In genomic region chr9:8003301-8004271, GRCm38 (mm10) we compare ENCODE assay signal across 8 mouse cellular contexts. TPM values are rescaled to one million over a fixed set of nuclear protein-coding genes. Genes with fewer than 3 reads are reported as not detected.
A peak's percentile ranks its signal among the peaks of the same experiment; 100 is the strongest.
DNase-seq lines count a peak whose midpoint lies in the region; ATAC-seq and TF ChIP-seq lines count a peak whose summit lies in the region.

No protein-coding gene starts in this region.

- peaks cover 23% of the 10 kb centered on the region for H3K9me3 ChIP-seq in megakaryocyte, embryonic 14.5 days
- H3K9me3 ChIP-seq in embryonic facial prominence, embryonic 10.5 days, result no peaks in the 10 kb centered on the region
- no peaks in the 10 kb centered on the region for H3K9me3 ChIP-seq in limb, embryonic 14.5 days (ENCODE audit: control insufficient read depth, low read length)
- no peaks in the 10 kb centered on the region for H3K9me3 ChIP-seq in midbrain, embryonic 16.5 days (replicated peaks; ENCODE audit: control insufficient read depth, low read length, poor library complexity, severe bottlenecking)

- peak overlapping the region; percentile 97 for H3K27ac ChIP-seq in embryonic facial prominence, embryonic 10.5 days (replicated peaks)
- peak overlapping the region; percentile 99 for H3K27ac ChIP-seq in limb, embryonic 14.5 days (replicated peaks; ENCODE audit: low read depth, low read length)
- H3K27ac ChIP-seq in midbrain, embryonic 16.5 days (ENCODE audit: low read length), result peak overlapping the region; percentile 76

- WGBS in embryonic facial prominence, embryonic 10.5 days, result 1% methylated on average over 82 of the region's 82 CpGs
- WGBS in limb, embryonic 14.5 days, result under 1% methylated on average over 53 of the region's 82 CpGs
- WGBS in midbrain, embryonic 16.5 days, result under 1% methylated on average over 81 of the region's 82 CpGs

- no peak for TF ChIP-seq POLR2A in limb, embryonic 14.5 days (IDR thresholded peaks at IDR 0.05; ENCODE audit: borderline replicate concordance, extremely low read depth, insufficient read depth, insufficient read length)

- no peak for ATAC-seq in megakaryocyte, adult 5-6 weeks (ENCODE audit: poor library complexity, severe bottlenecking)
- ATAC-seq in limb, embryonic 14.5 days (ENCODE audit: low FRiP score, low read depth), result peak; percentile 48
- ATAC-seq in midbrain, embryonic 16.5 days, result peak; percentile 74

- H3K4me2 ChIP-seq in limb, embryonic 14.5 days (replicated peaks; ENCODE audit: low read depth, low read length, severe bottlenecking), result peak overlapping the region; percentile 53
- peak overlapping the region; percentile 95 for H3K4me2 ChIP-seq in midbrain, embryonic 16.5 days (ENCODE audit: low read length)

- H3K4me3 ChIP-seq in megakaryocyte, embryonic 14.5 days (replicated peaks), result peak overlapping the region; percentile 92
- peak overlapping the region; percentile 95 for H3K4me3 ChIP-seq in embryonic facial prominence, embryonic 10.5 days
- H3K4me3 ChIP-seq in limb, embryonic 14.5 days (replicated peaks; ENCODE audit: low read length), result peak overlapping the region; percentile 92
- peak overlapping the region; percentile 72 for H3K4me3 ChIP-seq in midbrain, embryonic 16.5 days (ENCODE audit: low read depth, low read length)

- H3K36me3 ChIP-seq in megakaryocyte, embryonic 14.5 days (replicated peaks; ENCODE audit: low read length), result no peaks in the 10 kb centered on the region
- H3K36me3 ChIP-seq in embryonic facial prominence, embryonic 10.5 days (replicated peaks), result peaks cover 30% of the 10 kb centered on the region
- H3K36me3 ChIP-seq in limb, embryonic 14.5 days (ENCODE audit: control insufficient read depth, insufficient read depth, low read length), result peaks cover 27% of the 10 kb centered on the region
- no peaks in the 10 kb centered on the region for H3K36me3 ChIP-seq in midbrain, embryonic 16.5 days (ENCODE audit: control insufficient read depth, insufficient read depth, low read length)

- peaks cover 89% of the 10 kb centered on the region for H3K27me3 ChIP-seq in megakaryocyte, embryonic 14.5 days (replicated peaks)
- H3K27me3 ChIP-seq in embryonic facial prominence, embryonic 10.5 days (replicated peaks; ENCODE audit: low read depth, poor library complexity, severe bottlenecking), result no peaks in the 10 kb centered on the region
- no peaks in the 10 kb centered on the region for H3K27me3 ChIP-seq in limb, embryonic 14.5 days (ENCODE audit: control insufficient read depth, insufficient read depth, low read length)
- H3K27me3 ChIP-seq in midbrain, embryonic 16.5 days (ENCODE audit: control insufficient read depth, insufficient read depth, low read depth, low read length), result no peaks in the 10 kb centered on the region

- H3K9ac ChIP-seq in limb, embryonic 14.5 days (ENCODE audit: low read depth, low read length, severe bottlenecking), result peak overlapping the region; percentile 99
- peak overlapping the region; percentile 73 for H3K9ac ChIP-seq in midbrain, embryonic 16.5 days (ENCODE audit: low read depth, low read length)

- H3K4me1 ChIP-seq in megakaryocyte, embryonic 14.5 days, result peaks cover 22% of the 10 kb centered on the region
- H3K4me1 ChIP-seq in embryonic facial prominence, embryonic 10.5 days, result peaks cover 30% of the 10 kb centered on the region
- H3K4me1 ChIP-seq in limb, embryonic 14.5 days (ENCODE audit: control insufficient read depth, insufficient read depth, low read length), result peaks cover 13% of the 10 kb centered on the region
- peaks cover 10% of the 10 kb centered on the region for H3K4me1 ChIP-seq in midbrain, embryonic 16.5 days (ENCODE audit: control insufficient read depth, insufficient read depth, low read length)

- peak; percentile 82 for DNase-seq in embryonic facial prominence, embryonic 10.5 days (ENCODE audit: low spot score)
- peak; percentile 64 to 80 for DNase-seq in heart, adult 18-20 months
- DNase-seq in kidney, adult 18-20 months, result peak; percentile 81
- DNase-seq in limb, embryonic 14.5 days (ENCODE audit: low spot score), result peak; percentile 47
- peak; percentile 83 for DNase-seq in testis, postnatal 10 days (ENCODE audit: low spot score)

RNA-seq across cellular contexts. Expression of gene Yap1, which starts 0.8 kb away (rescaled TPM):
- 0.01 and 3.0 TPM in 2 replicates for polyA plus RNA-seq in megakaryocyte, embryonic 14.5 days (2012; ENCODE audit: insufficient read depth, low replicate concordance)
- not detected in 2 replicates for total RNA-seq in megakaryocyte, adult 5-6 weeks (2015)
- total RNA-seq in megakaryocyte, adult 5-6 weeks (2017), result 0.04 TPM in 1 of 2 replicates, not detected in the other
- polyA plus RNA-seq in embryonic facial prominence, embryonic 10.5 days (2016; fragmentation: Nextera tagmentation; extraction: Ambion mirVana), result 40.6 and 42.9 TPM in 2 replicates
- 10 to 100 TPM; 71.1 to 78.1 TPM for total RNA-seq in heart, adult 18-20 months (2021)
- 75.0 and 87.4 TPM in 2 replicates for polyA plus RNA-seq in limb, embryonic 14.5 days (2012; rRNA removed)
- 43.3 and 50.8 TPM in 2 replicates for polyA plus RNA-seq in limb, embryonic 14.5 days (2014; fragmentation: Nextera tagmentation; extraction: Ambion mirVana)
- 5.3 and 5.4 TPM in 2 replicates for polyA plus RNA-seq in midbrain, embryonic 16.5 days (2015; fragmentation: Nextera tagmentation; extraction: Ambion mirVana)

RNA-seq across cellular contexts. Expression of gene Cfap300, which starts 39.0 kb away (rescaled TPM):
- polyA plus RNA-seq in megakaryocyte, embryonic 14.5 days (2012; ENCODE audit: insufficient read depth, low replicate concordance), result not detected in 2 replicates
- not detected in 2 replicates for total RNA-seq in megakaryocyte, adult 5-6 weeks (2015)
- not detected in 2 replicates for total RNA-seq in megakaryocyte, adult 5-6 weeks (2017)
- polyA plus RNA-seq in embryonic facial prominence, embryonic 10.5 days (2016; fragmentation: Nextera tagmentation; extraction: Ambion mirVana), result 18.2 and 19.9 TPM in 2 replicates
- under 1 TPM; 0.40 to 0.82 TPM for total RNA-seq in heart, adult 18-20 months (2021)
- 8.5 and 9.5 TPM in 2 replicates for polyA plus RNA-seq in limb, embryonic 14.5 days (2012; rRNA removed)
- 11.5 and 12.5 TPM in 2 replicates for polyA plus RNA-seq in limb, embryonic 14.5 days (2014; fragmentation: Nextera tagmentation; extraction: Ambion mirVana)
- 16.1 and 17.2 TPM in 2 replicates for polyA plus RNA-seq in midbrain, embryonic 16.5 days (2015; fragmentation: Nextera tagmentation; extraction: Ambion mirVana)
